Mouse (Mus musculus) bone marrow macrophage, adult 2 months (primary cell): ENCODE results near the gene Krtcap2.
A peak's percentile ranks its signal among the peaks of the same experiment; 100 is the strongest.

Experiments
- CTCF ChIP-seq: IDR thresholded peaks from 2 replicates; pipeline ENCODE4 v1.5.1; 2012; ENCODE audit warnings: low read depth, mild to moderate bottlenecking, low read length, moderate library complexity
- POLR2A ChIP-seq: IDR thresholded peaks from 2 replicates; pipeline ENCODE4 v1.6.1; 2012; ENCODE audit warnings: mild to moderate bottlenecking, low read depth, low read length, borderline replicate concordance

- TF ChIP-seq CTCF: 0 out of 2 replicates have a peak, but pooled peaks have one; percentile 0
- TF ChIP-seq POLR2A: no peak
Observed at GRCm38 (mm10) chr3:89245688-89246171, at the start of gene Krtcap2.
